Mouse (Mus musculus) liver, embryonic 15.5 days (tissue): ENCODE measurements around the gene Adra1d. TPM values are rescaled to one million over a fixed set of nuclear protein-coding genes. Genes with fewer than 3 reads are reported as not detected.

Source experiments
- ATAC-seq: fragments of 200-750 bp; cut with Nextera tagmentation; 2 replicates; pipeline ENCODE4 v1.8.0; 2017; ENCODE audit warnings: moderate number of reproducible peaks, mild to moderate bottlenecking, moderate library complexity; ENCODE audit not compliant: insufficient read depth
- H3K27ac ChIP-seq: fragments of 300-500 bp; sonication (generic); replicated peaks from 2 replicates; pipeline ENCODE4 v1.5.1; 2015; ENCODE audit warnings: mild to moderate bottlenecking, inconsistent platforms
- H3K27me3 ChIP-seq: fragments of 300-500 bp; sonication (generic); 2 replicates; pipeline ENCODE4 v1.6.1; 2015; ENCODE audit warnings: mild to moderate bottlenecking, inconsistent platforms
- H3K36me3 ChIP-seq: fragments of 300-500 bp; sonication (generic); replicated peaks from 2 replicates; pipeline ENCODE4 v1.6.1; 2015; ENCODE audit warnings: moderate library complexity, mild to moderate bottlenecking, inconsistent platforms
- H3K4me1 ChIP-seq: fragments of 300-500 bp; sonication (generic); replicated peaks from 2 replicates; pipeline ENCODE4 v1.6.1; 2015; ENCODE audit warnings: inconsistent platforms
- H3K4me2 ChIP-seq: fragments of 300-500 bp; sonication (generic); 2 replicates; pipeline ENCODE4 v1.6.1; 2015; ENCODE audit warnings: moderate library complexity, mild to moderate bottlenecking, inconsistent platforms
- H3K4me3 ChIP-seq: fragments of 300-500 bp; sonication (generic); replicated peaks from 2 replicates; pipeline ENCODE4 v1.5.1; 2015; ENCODE audit warnings: mild to moderate bottlenecking, inconsistent platforms
- H3K9ac ChIP-seq: fragments of 300-500 bp; sonication (generic); 2 replicates; pipeline ENCODE4 v1.6.1; 2015; ENCODE audit warnings: moderate library complexity, mild to moderate bottlenecking, inconsistent platforms
- H3K9me3 ChIP-seq: fragments of 300-500 bp; sonication (generic); replicated peaks from 2 replicates; pipeline ENCODE4 v1.6.1; 2016; ENCODE audit warnings: inconsistent platforms
- WGBS: fragments of 180-500 bp; shearing (Covaris S2); methylation state at CpG from one replicate; pipeline ENCODE4 v1.1.7; 2015; ENCODE audit warnings: mixed read lengths; ENCODE audit not compliant: insufficient replicate concordance; 5-methylcytosine and 5-hydroxymethylcytosine counted together
- polyA plus RNA-seq: library from polyadenylated mRNA; unstranded; fragments of >200 nt; fragmentation: Nextera tagmentation; extraction: Ambion mirVana; gene quantifications from 2 replicates; pipeline ENCODE4 v1.2.1, GENCODE M21; 2015

The Adra1d gene
- polyA plus RNA-seq, 1 experiment from 2014 or later: 0.41 TPM

DNA sequence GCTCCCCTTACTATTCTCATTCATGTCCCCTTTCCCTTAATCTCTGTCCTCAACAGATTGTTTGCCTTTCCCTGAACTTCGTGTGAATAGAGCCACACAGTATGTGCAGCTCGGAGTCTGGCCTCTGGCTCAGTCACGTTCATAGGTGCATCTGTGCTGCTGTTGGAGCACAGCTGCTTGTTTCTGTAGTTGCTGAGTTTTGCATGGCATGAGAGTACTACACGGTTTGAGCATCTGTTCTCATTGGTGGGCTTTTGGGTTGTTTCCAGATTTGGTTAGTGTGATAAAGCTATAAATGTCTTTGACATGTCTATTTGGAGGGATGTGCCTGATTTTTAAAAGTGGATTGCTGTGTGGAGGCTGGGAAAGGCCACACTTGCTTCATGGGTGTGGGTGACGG, 51.6 kb downstream of the Adra1d start:
- H3K4me1 ChIP-seq: peaks cover 78% of the 10 kb centered on the region
- 67% methylated on average over 5 of the region's 5 CpGs for WGBS

DNA sequence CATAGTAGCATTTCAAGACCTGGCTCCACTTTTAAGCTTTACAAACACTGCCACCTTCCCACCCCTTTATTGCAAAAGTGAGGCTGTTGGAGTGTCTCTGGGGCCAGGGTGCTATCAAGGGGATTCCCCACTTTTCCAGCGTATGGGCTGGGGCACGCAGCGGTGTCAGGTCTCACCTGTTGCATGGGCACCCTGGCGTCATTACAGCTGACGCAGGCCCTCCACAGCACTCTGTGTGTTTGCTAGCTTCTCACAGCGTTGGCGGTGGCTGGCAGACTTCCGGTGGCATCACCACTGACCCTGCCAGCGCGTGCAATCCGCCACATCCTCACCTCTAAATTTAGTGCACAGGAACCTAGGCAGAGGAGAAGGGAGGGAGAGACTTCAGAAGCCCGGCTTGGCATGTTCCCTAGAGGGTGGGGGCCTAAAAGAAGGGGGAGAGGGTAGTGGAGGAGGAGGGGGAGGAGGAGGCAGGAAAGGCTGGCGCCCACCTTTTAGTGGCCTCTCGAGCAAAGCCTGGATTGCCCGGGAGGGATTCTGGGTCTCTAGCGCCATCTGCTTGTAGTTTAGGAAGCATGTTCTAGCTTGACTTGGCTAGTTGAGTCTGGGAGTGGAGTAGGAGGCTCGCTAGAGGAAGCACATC, 52.3 kb downstream of the Adra1d start:
- Histone ChIP-seq H3K4me3 (peak overlapping the region; percentile 29), H3K9me3 (no peaks in the 10 kb centered on the region), H3K4me2 (peak overlapping the region; percentile 59), H3K27me3 (no peaks in the 10 kb centered on the region), H3K4me1 (peaks cover 79% of the 10 kb centered on the region), H3K27ac (peak overlapping the region; percentile 48), H3K9ac (no peak overlapping the region), H3K36me3 (peaks cover 30% of the 10 kb centered on the region)
- peak; percentile 45 for ATAC-seq
- 16% methylated on average over 17 of the region's 17 CpGs for WGBS

More for the DNA sequence above, 51.6 kb downstream of the Adra1d start:
- Histone ChIP-seq H3K36me3 (peaks cover 34% of the 10 kb centered on the region), H3K27ac (no peak overlapping the region), H3K4me3 (no peak overlapping the region), H3K9me3 (no peaks in the 10 kb centered on the region), H3K9ac (no peak overlapping the region), H3K4me2 (no peak overlapping the region), H3K27me3 (no peaks in the 10 kb centered on the region)
- no peak for ATAC-seq

- peaks cover 26% of the 10 kb centered on the region for H3K36me3 ChIP-seq
- H3K4me3 ChIP-seq: no peak overlapping the region
- H3K9me3 ChIP-seq: no peaks in the 10 kb centered on the region
- H3K9ac ChIP-seq: no peak overlapping the region
- peak; percentile 36; the same call in 1 of the 2 replicates for ATAC-seq
- WGBS: 40% methylated on average over 2 of the region's 2 CpGs
- peaks cover 80% of the 10 kb centered on the region for H3K4me1 ChIP-seq
- H3K4me2 ChIP-seq: no peak overlapping the region
- no peaks in the 10 kb centered on the region for H3K27me3 ChIP-seq
- H3K27ac ChIP-seq: peak overlapping the region; percentile 45
Measured at GRCm38 (mm10) chr2:131508501-131508900, 53.6 kb downstream of the Adra1d start.

DNA sequence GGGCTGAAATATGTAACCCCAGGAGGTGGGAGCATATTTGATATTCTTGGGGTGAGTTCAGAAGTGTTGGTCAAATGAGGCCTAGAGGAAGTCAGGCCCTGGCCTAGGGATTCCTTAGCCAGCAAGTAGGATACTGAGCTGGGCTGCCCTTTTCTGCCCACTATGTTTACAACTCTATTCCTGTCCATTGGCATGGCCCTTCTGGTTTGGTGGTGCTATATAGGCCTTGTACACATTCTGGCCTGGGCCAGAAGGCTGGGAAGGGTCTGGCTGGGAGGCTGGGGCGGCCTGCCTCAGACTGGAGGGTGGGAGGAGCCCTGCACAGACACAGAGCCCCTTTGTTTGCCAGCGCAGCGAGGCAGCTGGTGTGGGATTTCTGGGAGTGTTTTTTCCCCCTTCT, 55.7 kb downstream of the Adra1d start:
- Histone ChIP-seq H3K4me2 (no peak overlapping the region), H3K27me3 (no peaks in the 10 kb centered on the region), H3K9ac (no peak overlapping the region), H3K36me3 (peaks cover 20% of the 10 kb centered on the region), H3K27ac (0 out of 2 replicates have a peak overlapping the region, but pooled peaks have one; percentile 16), H3K4me3 (no peak overlapping the region), H3K4me1 (peaks cover 87% of the 10 kb centered on the region), H3K9me3 (no peaks in the 10 kb centered on the region)
- WGBS: 80% methylated on average over 3 of the region's 3 CpGs
- no peak for ATAC-seq

DNA sequence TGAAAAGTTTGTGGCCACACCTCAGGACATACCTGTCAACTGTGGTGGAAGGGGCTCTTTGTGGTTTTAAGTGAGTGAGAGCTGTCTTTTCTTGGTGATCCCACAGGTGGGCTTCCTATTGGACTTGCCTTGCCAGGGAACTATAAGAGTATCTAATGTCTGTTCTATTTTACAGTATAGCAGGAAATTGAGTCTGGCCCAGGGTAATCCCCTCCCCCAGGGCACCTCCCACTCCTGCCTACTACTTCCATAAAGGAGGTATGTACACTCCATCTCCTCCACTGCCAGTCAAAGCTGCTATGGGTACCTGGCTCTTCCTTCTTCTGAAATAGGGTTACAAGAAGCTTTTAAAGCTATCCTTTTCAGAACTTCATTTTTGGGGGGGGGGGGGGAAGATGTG, 56.7 kb downstream of the Adra1d start:
- no peak for ATAC-seq
- no peak overlapping the region for H3K9ac ChIP-seq
- peaks cover 95% of the 10 kb centered on the region for H3K4me1 ChIP-seq

DNA sequence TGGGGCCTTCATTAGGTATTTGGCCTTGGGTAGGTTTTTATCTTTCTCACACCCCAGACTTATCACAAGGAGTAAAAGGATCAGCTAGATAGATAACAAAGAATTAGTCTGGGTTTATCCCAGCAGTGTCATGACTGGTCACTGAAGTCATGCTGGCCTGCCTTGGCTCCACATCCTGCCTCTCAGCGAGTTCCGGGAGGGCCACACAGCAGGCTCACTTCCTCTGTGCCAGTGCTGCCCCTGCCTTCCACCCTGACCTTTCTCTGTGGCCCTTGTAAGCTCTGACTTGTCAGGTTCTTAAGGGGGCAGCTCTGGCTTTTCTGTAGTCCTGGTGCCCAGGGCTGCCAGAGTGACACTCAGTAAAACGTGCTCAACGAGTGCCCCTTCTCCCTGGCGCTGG, 59.5 kb downstream of the Adra1d start:
- Histone ChIP-seq H3K9me3 (no peaks in the 10 kb centered on the region), H3K4me1 (peaks cover 93% of the 10 kb centered on the region), H3K36me3 (peaks cover 20% of the 10 kb centered on the region), H3K9ac (no peak overlapping the region), H3K27ac (no peak overlapping the region), H3K27me3 (no peaks in the 10 kb centered on the region), H3K4me2 (no peak overlapping the region), H3K4me3 (no peak overlapping the region)
- ATAC-seq: no peak
- 81% methylated on average over 5 of the region's 5 CpGs for WGBS

More for the DNA sequence above, 56.7 kb downstream of the Adra1d start:
- Histone ChIP-seq H3K9me3 (no peaks in the 10 kb centered on the region), H3K36me3 (peaks cover 20% of the 10 kb centered on the region), H3K27me3 (no peaks in the 10 kb centered on the region), H3K4me3 (no peak overlapping the region), H3K27ac (no peak overlapping the region), H3K4me2 (no peak overlapping the region)

GRCm38 (mm10) chr2:131501886-131502285, 60.2 kb downstream of the Adra1d start:
- Histone ChIP-seq H3K4me2 (no peak overlapping the region), H3K36me3 (peaks cover 17% of the 10 kb centered on the region), H3K27ac (no peak overlapping the region), H3K4me3 (no peak overlapping the region), H3K4me1 (peaks cover 93% of the 10 kb centered on the region), H3K9ac (no peak overlapping the region), H3K27me3 (no peaks in the 10 kb centered on the region), H3K9me3 (no peaks in the 10 kb centered on the region)
- 62% methylated on average over 5 of the region's 5 CpGs for WGBS
- no peak for ATAC-seq

GRCm38 (mm10) chr2:131499290-131499845, 62.7 kb downstream of the Adra1d start:
- Histone ChIP-seq H3K4me1 (peaks cover 97% of the 10 kb centered on the region), H3K9ac (no peak overlapping the region; the same call in 1 of the 2 replicates), H3K36me3 (peaks cover 10% of the 10 kb centered on the region), H3K27ac (peak overlapping the region; percentile 99), H3K4me3 (no peak overlapping the region), H3K9me3 (no peaks in the 10 kb centered on the region), H3K27me3 (0 out of 2 replicates have a peak, but pooled peaks cover 5% of the 10 kb centered on the region), H3K4me2 (peak overlapping the region; percentile 86)
- no peak for ATAC-seq
- 56% methylated on average over 5 of the region's 5 CpGs for WGBS

GRCm38 (mm10) chr2:131498219-131498618, 63.9 kb downstream of the Adra1d start:
- ATAC-seq: no peak
- Histone ChIP-seq H3K4me1 (peaks cover 98% of the 10 kb centered on the region), H3K9ac (peak overlapping the region; percentile 64), H3K27ac (peak overlapping the region; percentile 99), H3K9me3 (no peaks in the 10 kb centered on the region), H3K4me2 (peak overlapping the region; percentile 86), H3K4me3 (peak overlapping the region; percentile 45), H3K36me3 (peaks cover 3% of the 10 kb centered on the region; the same call in 1 of the 2 replicates), H3K27me3 (0 out of 2 replicates have a peak, but pooled peaks cover 5% of the 10 kb centered on the region)
- 74% methylated on average over 7 of the region's 7 CpGs for WGBS

GRCm38 (mm10) chr2:131497224-131497856, 64.7 kb downstream of the Adra1d start:
- Histone ChIP-seq H3K9me3 (no peaks in the 10 kb centered on the region), H3K36me3 (no peaks in the 10 kb centered on the region), H3K27ac (peak overlapping the region; percentile 99), H3K4me1 (peaks cover 97% of the 10 kb centered on the region), H3K4me2 (peak overlapping the region; percentile 86), H3K27me3 (0 out of 2 replicates have a peak, but pooled peaks cover 5% of the 10 kb centered on the region), H3K9ac (peak overlapping the region; percentile 64), H3K4me3 (peak overlapping the region; percentile 45)
- 43% methylated on average over 4 of the region's 4 CpGs for WGBS
- peak; percentile 99 for ATAC-seq

- Histone ChIP-seq H3K27me3 (0 out of 2 replicates have a peak, but pooled peaks cover 5% of the 10 kb centered on the region), H3K4me3 (peak overlapping the region; percentile 13), H3K4me1 (peaks cover 87% of the 10 kb centered on the region), H3K4me2 (peak overlapping the region; percentile 86), H3K9me3 (no peaks in the 10 kb centered on the region), H3K36me3 (no peaks in the 10 kb centered on the region), H3K9ac (peak overlapping the region; percentile 41), H3K27ac (peak overlapping the region; percentile 99)
- ATAC-seq: no peak
- WGBS: 61% methylated on average over 5 of the region's 5 CpGs
Measured at GRCm38 (mm10) chr2:131496125-131496820, 65.8 kb downstream of the Adra1d start.
